ENCODE assay signal across 1 mouse cellular context in genomic region chr9:45417245-45417644, GRCm38 (mm10).
A peak's percentile ranks its signal among the peaks of the same experiment; 100 is the strongest.
TF ChIP-seq lines count a peak whose summit lies in the region.

No protein-coding gene starts in this region.

TF ChIP-seq in MEL, 35 proteins besides CTCF, POLR2A, EP300 and RAD21 (continued from another document):
- peak; percentile 52 for TF ChIP-seq ZC3H11A (IDR thresholded peaks at IDR 0.05; ENCODE audit: low read depth, low read length)
- TF ChIP-seq ZNF384 (IDR thresholded peaks at IDR 0.05; ENCODE audit: low read depth, low read length), result no peak
- TF ChIP-seq SMC3 (IDR thresholded peaks at IDR 0.05; ENCODE audit: low read depth, low read length), result peak; percentile 72
